Mouse (Mus musculus) forebrain, embryonic 11.5 days (tissue): ENCODE measurements around the gene Erich3. TPM values are rescaled to one million over a fixed set of nuclear protein-coding genes. Genes with fewer than 3 reads are reported as not detected.

ENCODE experiments used
- ATAC-seq: fragments of 200-750 bp; cut with Nextera tagmentation; replicated peaks from 2 replicates; pipeline ENCODE4 v1.8.0; 2017; ENCODE audit warnings: moderate TSS enrichment; ENCODE audit not compliant: low FRiP score
- DNase-seq: peaks from one replicate; pipeline ENCODE4 v3.0.0-alpha.2; 2017; ENCODE audit warnings: low spot score
- H3K27ac ChIP-seq: fragments of 300-500 bp; sonication (generic); 2 replicates; pipeline ENCODE4 v1.5.1; 2014; ENCODE audit warnings: low read depth, low read length
- H3K27me3 ChIP-seq: fragments of 300-500 bp; sonication (generic); 2 replicates; pipeline ENCODE4 v1.6.1; 2014; ENCODE audit warnings: mild to moderate bottlenecking, low read length, mixed read lengths; ENCODE audit not compliant: control insufficient read depth, insufficient read depth
- H3K36me3 ChIP-seq: fragments of 300-500 bp; sonication (generic); 2 replicates; pipeline ENCODE4 v1.6.1; 2014; ENCODE audit warnings: mild to moderate bottlenecking, low read length, moderate library complexity, mixed read lengths; ENCODE audit not compliant: control insufficient read depth, insufficient read depth
- H3K4me1 ChIP-seq: fragments of 300-500 bp; sonication (generic); replicated peaks from 2 replicates; pipeline ENCODE4 v1.6.1; 2014; ENCODE audit warnings: low read length, mixed read lengths; ENCODE audit not compliant: control insufficient read depth, insufficient read depth
- H3K4me2 ChIP-seq: fragments of 300-500 bp; sonication (generic); 2 replicates; pipeline ENCODE4 v1.6.1; 2014; ENCODE audit warnings: low read depth, mild to moderate bottlenecking, low read length, moderate library complexity, mixed read lengths; ENCODE audit not compliant: severe bottlenecking
- H3K4me3 ChIP-seq: fragments of 300-500 bp; sonication (generic); 2 replicates; pipeline ENCODE4 v1.5.1; 2014; ENCODE audit warnings: low read depth, low read length
- H3K9ac ChIP-seq: fragments of 300-500 bp; sonication (generic); 2 replicates; pipeline ENCODE4 v1.6.1; 2014; ENCODE audit warnings: low read length
- H3K9me3 ChIP-seq: fragments of 300-500 bp; sonication (generic); 2 replicates; pipeline ENCODE4 v1.6.1; 2016; ENCODE audit warnings: low read length, mixed read lengths; ENCODE audit not compliant: control insufficient read depth
- WGBS: fragments of 180-500 bp; shearing (Covaris S2); extraction: QIAGEN DNeasy Blood & Tissue Kit; methylation state at CpG from one replicate; pipeline ENCODE4 v1.1.7; 2014; 5-methylcytosine and 5-hydroxymethylcytosine counted together
- polyA plus RNA-seq: library from polyadenylated mRNA; unstranded; fragments of >200 nt; fragmentation: Nextera tagmentation; extraction: Ambion mirVana; gene quantifications from 2 replicates; pipeline ENCODE4 v1.2.1, GENCODE M21; 2014

The Erich3 gene
- polyA plus RNA-seq, 1 experiment from 2014 or later: 0.47 TPM

- Histone ChIP-seq H3K4me3 (no peak overlapping the region), H3K9me3 (no peaks in the 10 kb centered on the region), H3K4me2 (no peak overlapping the region), H3K9ac (no peak overlapping the region), H3K27ac (no peak overlapping the region), H3K4me1 (no peaks in the 10 kb centered on the region), H3K36me3 (no peaks in the 10 kb centered on the region), H3K27me3 (no peaks in the 10 kb centered on the region)
- ATAC-seq (0 out of 2 replicates have a peak, but pooled peaks have one; percentile 11), DNase-seq (no peak)
- WGBS: 64% methylated on average over 20 of the region's 20 CpGs
These were observed 14.0 kb upstream of the Erich3 start for GRCm38 (mm10) chr3:154649411-154650285.

GRCm38 (mm10) chr3:154651192-154651821 is 12.4 kb upstream of the Erich3 start:
- Histone ChIP-seq H3K27me3 (no peaks in the 10 kb centered on the region), H3K4me1 (no peaks in the 10 kb centered on the region), H3K9me3 (no peaks in the 10 kb centered on the region), H3K36me3 (no peaks in the 10 kb centered on the region), H3K4me2 (no peak overlapping the region), H3K4me3 (no peak overlapping the region), H3K9ac (no peak overlapping the region), H3K27ac (no peak overlapping the region)
- DNase-seq (no peak), ATAC-seq (no peak)
- WGBS: 88% methylated on average over 10 of the region's 10 CpGs

- H3K9ac ChIP-seq: no peak overlapping the region
- no peaks in the 10 kb centered on the region for H3K9me3 ChIP-seq
- DNase-seq (peak; percentile 87), ATAC-seq (peak; percentile 71)
- no peaks in the 10 kb centered on the region for H3K4me1 ChIP-seq
- WGBS: 49% methylated on average over 24 of the region's 24 CpGs
- no peaks in the 10 kb centered on the region for H3K36me3 ChIP-seq
- H3K27me3 ChIP-seq: no peaks in the 10 kb centered on the region
- no peak overlapping the region for H3K27ac ChIP-seq
- no peak overlapping the region for H3K4me2 ChIP-seq
- H3K4me3 ChIP-seq: no peak overlapping the region
These were observed 10.9 kb upstream of the Erich3 start for GRCm38 (mm10) chr3:154652581-154653420.

GRCm38 (mm10) chr3:154653454-154653853 is 10.2 kb upstream of the Erich3 start:
- H3K9ac ChIP-seq: no peak overlapping the region
- H3K27ac ChIP-seq: no peak overlapping the region
- DNase-seq (no peak), ATAC-seq (peak; percentile 16; the same call in 1 of the 2 replicates)
- no peak overlapping the region for H3K4me2 ChIP-seq
- H3K27me3 ChIP-seq: no peaks in the 10 kb centered on the region
- 57% methylated on average over 5 of the region's 5 CpGs for WGBS
- no peaks in the 10 kb centered on the region for H3K36me3 ChIP-seq
- no peaks in the 10 kb centered on the region for H3K4me1 ChIP-seq
- no peak overlapping the region for H3K4me3 ChIP-seq
- H3K9me3 ChIP-seq: no peaks in the 10 kb centered on the region

GRCm38 (mm10) chr3:154654284-154654683 is 9.4 kb upstream of the Erich3 start:
- no peak for DNase-seq
- Histone ChIP-seq H3K27me3 (no peaks in the 10 kb centered on the region), H3K9me3 (no peaks in the 10 kb centered on the region), H3K4me2 (no peak overlapping the region), H3K27ac (no peak overlapping the region), H3K36me3 (no peaks in the 10 kb centered on the region), H3K9ac (no peak overlapping the region), H3K4me3 (no peak overlapping the region), H3K4me1 (no peaks in the 10 kb centered on the region)
- 79% methylated on average over 6 of the region's 6 CpGs for WGBS
- no peak for ATAC-seq

GRCm38 (mm10) chr3:154654901-154655300 is 8.8 kb upstream of the Erich3 start:
- whole genome bisulfite sequencing: 82% methylated on average over 12 of the region's 12 CpGs
- DNase-seq (no peak), ATAC-seq (no peak)
- H3K9ac ChIP-seq: no peak overlapping the region
- no peaks in the 10 kb centered on the region for H3K27me3 ChIP-seq
- H3K4me2 ChIP-seq: no peak overlapping the region
- H3K4me1 ChIP-seq: no peaks in the 10 kb centered on the region
- no peak overlapping the region for H3K27ac ChIP-seq
- no peaks in the 10 kb centered on the region for H3K9me3 ChIP-seq
- H3K4me3 ChIP-seq: no peak overlapping the region
- H3K36me3 ChIP-seq: no peaks in the 10 kb centered on the region

- H3K9me3 ChIP-seq: no peaks in the 10 kb centered on the region
- WGBS: 88% methylated on average over 5 of the region's 5 CpGs
- DNase-seq: no peak
- no peak overlapping the region for H3K9ac ChIP-seq
- no peak overlapping the region for H3K27ac ChIP-seq
- no peaks in the 10 kb centered on the region for H3K4me1 ChIP-seq
- H3K27me3 ChIP-seq: no peaks in the 10 kb centered on the region
- H3K4me3 ChIP-seq: no peak overlapping the region
- ATAC-seq: no peak
- H3K36me3 ChIP-seq: no peaks in the 10 kb centered on the region
- H3K4me2 ChIP-seq: no peak overlapping the region
These were observed 7.9 kb upstream of the Erich3 start for GRCm38 (mm10) chr3:154655711-154656110.

GRCm38 (mm10) chr3:154663976-154664581 is 420 bp downstream of the Erich3 start:
- ATAC-seq (peak; percentile 89), DNase-seq (peak; percentile 64)
- Histone ChIP-seq H3K4me1 (peaks cover 5% of the 10 kb centered on the region; the same call in 1 of the 2 replicates), H3K36me3 (no peaks in the 10 kb centered on the region), H3K9me3 (no peaks in the 10 kb centered on the region), H3K9ac (peak overlapping the region; percentile 35), H3K27me3 (peaks cover 6% of the 10 kb centered on the region; the same call in 1 of the 2 replicates), H3K27ac (no peak overlapping the region), H3K4me3 (peak overlapping the region; percentile 34), H3K4me2 (peak overlapping the region; percentile 79)
- 4% methylated on average over 23 of the region's 27 CpGs for WGBS
